Mouse (Mus musculus) thymus, postnatal 36 days (tissue): ENCODE results near the gene Sh2d6.
"Not testable (repeated sequence)": the region's sequence is repeated elsewhere in the genome, so short reads cannot be mapped to it uniquely, and the experiment has no call there.

ENCODE experiments used
- DNase-seq, 2 experiments: peaks; one replicate each; pipeline ENCODE4 v3.0.0; 2022; ENCODE audit warnings: mixed read lengths in 2 of 2

Sh2d6 gene

GRCm38 (mm10) chr6:72534035-72534809 lies 12.7 kb upstream of the Sh2d6 start:
- DNase-seq, result peak; percentile 44 to 51

- not testable (repeated sequence) for DNase-seq
These were observed 12.0 kb upstream of the Sh2d6 start for GRCm38 (mm10) chr6:72533555-72533954.

- no peak for DNase-seq
These were observed 11.1 kb upstream of the Sh2d6 start for GRCm38 (mm10) chr6:72532580-72532979.

- DNase-seq, result no peak
These were observed 7.1 kb upstream of the Sh2d6 start for GRCm38 (mm10) chr6:72528410-72529151.

- no peak for DNase-seq
These were observed 5.6 kb upstream of the Sh2d6 start for GRCm38 (mm10) chr6:72527070-72527469.

GRCm38 (mm10) chr6:72524160-72524559 lies 2.7 kb upstream of the Sh2d6 start:
- DNase-seq, result no peak

- no peak for DNase-seq
These were observed 1.7 kb upstream of the Sh2d6 start for GRCm38 (mm10) chr6:72523222-72523621.

GRCm38 (mm10) chr6:72522288-72522687 lies 781 bp upstream of the Sh2d6 start:
- DNase-seq, result no peak

- no peak for DNase-seq
These were observed 603 bp downstream of the Sh2d6 start for GRCm38 (mm10) chr6:72520904-72521303.

- DNase-seq, result no peak
These were observed 1.4 kb downstream of the Sh2d6 start for GRCm38 (mm10) chr6:72519892-72520663.

GRCm38 (mm10) chr6:72519303-72519702 lies 2.2 kb downstream of the Sh2d6 start:
- DNase-seq, result no peak

- DNase-seq, result no peak
These were observed 2.7 kb downstream of the Sh2d6 start for GRCm38 (mm10) chr6:72518842-72519241.

- no peak for DNase-seq
These were observed 5.9 kb downstream of the Sh2d6 start for GRCm38 (mm10) chr6:72515644-72516043.

- no peak for DNase-seq
These were observed 8.5 kb downstream of the Sh2d6 start for GRCm38 (mm10) chr6:72513071-72513440.

GRCm38 (mm10) chr6:72512386-72513070 lies 9.0 kb downstream of the Sh2d6 start:
- peak; percentile 80 to 83 for DNase-seq

- DNase-seq, result no peak
These were observed 10.7 kb downstream of the Sh2d6 start for GRCm38 (mm10) chr6:72510686-72511421.

GRCm38 (mm10) chr6:72509872-72510435 lies 11.6 kb downstream of the Sh2d6 start:
- no peak for DNase-seq

- DNase-seq, result no peak
These were observed 12.9 kb downstream of the Sh2d6 start for GRCm38 (mm10) chr6:72508596-72508995.

- no peak for DNase-seq
These were observed 15.4 kb downstream of the Sh2d6 start for GRCm38 (mm10) chr6:72506104-72506503.

GRCm38 (mm10) chr6:72503939-72504338 lies 17.6 kb downstream of the Sh2d6 start:
- DNase-seq, result no peak

GRCm38 (mm10) chr6:72503309-72503708 lies 18.2 kb downstream of the Sh2d6 start:
- no peak for DNase-seq

GRCm38 (mm10) chr6:72498950-72499349 lies 22.6 kb downstream of the Sh2d6 start:
- no peak for DNase-seq
